Mouse (Mus musculus): Measurements from ENCODE around the gene Ext2.

Gene Ext2

DNA sequence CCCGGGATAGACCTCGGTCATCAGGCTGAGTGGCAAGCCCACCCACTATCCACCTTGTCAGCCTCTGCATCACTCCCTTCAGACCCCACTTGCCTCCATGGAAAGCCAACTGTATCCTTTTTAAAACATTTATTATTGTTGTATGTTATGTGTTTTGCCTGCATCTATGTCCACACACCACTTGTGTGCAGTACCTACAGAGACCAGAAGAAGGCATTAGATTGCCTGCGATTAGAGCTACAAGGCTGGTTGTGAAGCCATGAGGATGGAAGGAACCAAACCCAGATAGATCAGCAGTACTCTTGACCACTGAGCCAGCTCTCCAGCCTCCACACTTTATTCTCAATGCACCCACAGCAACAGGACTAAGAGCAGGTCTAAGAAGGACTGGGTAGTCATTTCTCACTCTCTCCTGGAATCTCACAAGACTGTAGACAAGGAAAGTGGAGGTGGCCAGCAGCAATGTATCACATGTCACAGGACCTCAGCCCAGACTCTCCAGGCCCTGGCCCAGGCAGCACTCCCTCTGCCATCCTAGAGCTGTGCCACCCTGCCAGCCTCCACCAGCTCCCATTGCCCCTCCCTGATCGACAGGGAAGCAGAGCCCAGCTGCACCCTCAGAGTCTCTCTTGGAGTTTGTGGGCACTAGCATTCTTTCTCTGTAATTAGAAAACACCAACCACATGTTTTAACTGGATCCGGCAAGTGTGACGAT lies 15.7 kb downstream of the Ext2 start:
- no peak for DNase-seq (ENCODE audit: low read depth, low spot score)

DNA sequence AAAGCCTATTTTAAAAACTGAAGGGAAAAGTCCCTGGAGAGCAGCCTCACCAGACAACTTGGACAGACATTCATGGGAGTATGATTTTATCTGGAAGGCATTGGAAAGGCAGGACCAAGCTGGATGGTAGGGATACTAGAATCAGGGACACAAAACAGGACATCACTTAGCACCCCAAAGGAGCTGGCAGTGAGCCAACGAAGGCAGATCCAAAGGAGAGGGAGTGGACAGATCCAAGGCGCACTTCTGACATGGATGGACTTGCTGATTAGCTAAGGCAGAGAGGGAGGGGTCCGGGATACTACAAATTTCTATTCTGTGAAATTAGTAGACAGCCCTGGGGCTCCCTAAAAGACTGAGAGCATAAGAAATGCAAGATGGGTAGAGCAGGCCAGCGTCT lies 16.8 kb downstream of the Ext2 start:
- DNase-seq (ENCODE audit: low read depth, low spot score) = no peak

DNA sequence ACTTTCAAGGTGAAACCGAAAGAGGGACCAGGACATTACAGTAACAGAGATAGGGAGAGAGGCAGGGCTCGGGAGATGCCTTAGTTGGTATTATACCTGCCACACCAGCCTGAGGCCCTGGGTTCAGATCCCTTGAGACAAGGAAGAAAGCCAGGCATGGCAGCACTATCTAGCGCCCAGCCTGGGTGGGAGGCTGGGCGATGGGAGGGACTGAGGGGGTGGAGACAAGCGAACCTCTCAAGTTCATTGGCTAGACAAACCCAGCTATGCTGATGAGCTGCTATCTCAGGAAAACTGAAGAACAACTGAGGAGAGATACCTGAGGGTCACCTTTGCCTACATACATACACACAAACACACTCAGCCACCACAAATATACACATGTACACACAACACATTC lies 17.3 kb downstream of the Ext2 start:
- DNase-seq (ENCODE audit: low read depth, low spot score) = no peak

DNA sequence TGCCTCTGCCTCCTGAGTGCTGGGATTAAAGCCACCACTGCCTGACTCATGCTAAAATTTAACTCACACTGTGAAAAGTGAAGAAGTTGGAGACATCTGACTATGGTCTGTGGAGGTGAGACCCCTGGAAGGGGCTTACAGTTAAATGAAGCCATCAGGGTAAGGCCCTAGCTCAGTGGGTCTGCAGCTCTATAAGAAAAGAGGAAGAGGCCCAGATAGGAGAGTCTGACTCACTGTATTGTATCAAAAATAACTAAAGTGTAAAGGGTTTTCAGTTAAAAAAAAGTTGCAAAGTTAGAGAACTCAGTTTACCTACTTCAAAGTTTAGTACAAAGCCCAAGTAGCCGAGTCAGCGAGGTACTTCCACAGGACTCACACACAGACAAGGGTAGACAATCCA lies 19.4 kb downstream of the Ext2 start:
- DNase-seq (ENCODE audit: low read depth, low spot score) = no peak

DNA sequence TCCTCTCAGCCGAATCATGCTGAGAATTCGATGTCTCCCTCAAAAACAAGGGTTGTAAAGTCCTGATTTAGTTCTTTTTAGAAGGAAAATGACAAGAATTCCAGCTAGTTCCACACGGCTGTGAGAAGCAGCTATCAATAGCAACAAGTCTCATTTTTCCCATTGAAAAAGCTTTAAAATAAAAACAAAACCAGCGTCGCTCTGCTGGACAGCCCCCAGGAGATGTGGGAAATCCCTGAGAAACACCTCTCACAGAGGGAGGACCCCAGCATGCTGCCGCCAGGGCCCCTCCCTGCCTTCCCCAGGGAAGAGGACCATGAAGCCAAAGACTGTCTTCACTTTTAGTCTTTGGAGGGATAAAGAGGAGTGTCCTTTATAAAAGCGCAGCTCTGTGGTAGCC lies 21.3 kb downstream of the Ext2 start:
- DNase-seq (ENCODE audit: low read depth, low spot score) = no peak

DNA sequence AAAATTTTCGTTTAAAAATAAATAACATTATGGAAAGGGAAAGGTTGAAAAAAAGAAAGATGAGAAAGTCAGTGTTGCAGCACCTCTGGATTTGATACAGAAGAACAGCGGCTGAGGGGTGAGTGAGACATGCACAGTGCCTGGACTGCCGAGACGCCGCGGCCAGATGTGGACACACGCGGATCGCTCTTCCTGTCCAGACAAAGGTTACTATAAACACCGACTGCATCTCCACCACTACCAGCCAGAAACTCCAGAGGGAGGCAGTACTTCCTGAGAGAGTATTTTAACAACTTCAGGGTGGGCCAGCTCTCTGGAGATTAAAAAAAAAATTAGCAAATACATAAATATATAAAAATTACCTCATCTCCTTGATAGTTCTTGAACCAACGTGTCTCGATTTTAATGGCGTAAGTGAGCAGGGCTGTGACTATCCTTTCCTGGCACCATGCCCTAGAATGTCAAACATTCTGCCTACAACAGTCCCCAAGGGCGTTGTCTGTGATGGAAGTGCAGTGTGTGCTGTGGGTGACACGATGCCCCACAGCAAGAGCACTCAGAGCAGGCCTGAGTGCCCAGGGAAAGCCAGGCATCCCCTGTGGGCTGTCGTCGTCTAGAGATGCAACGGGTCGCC lies 25.1 kb downstream of the Ext2 start:
- no peak for DNase-seq (ENCODE audit: low read depth, low spot score)

DNA sequence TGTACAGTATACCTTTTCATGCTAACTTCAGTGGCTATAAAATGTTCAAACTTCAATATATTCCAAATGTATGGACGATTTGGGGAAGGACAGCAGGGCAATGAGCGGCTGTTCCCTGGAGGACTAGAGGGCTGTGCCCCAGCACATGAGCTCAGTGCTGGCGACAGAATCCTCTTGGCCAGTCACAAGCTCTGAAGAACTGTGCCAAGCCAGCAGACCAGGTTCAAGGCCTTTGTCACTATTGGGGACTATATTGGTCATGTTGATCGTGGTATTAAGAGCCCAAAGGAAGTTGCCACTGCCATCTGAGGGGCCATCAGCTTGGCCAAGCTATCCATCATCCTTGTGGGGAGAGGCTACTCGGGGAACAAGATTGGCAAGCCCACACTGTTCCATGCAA lies 28.0 kb downstream of the Ext2 start:
- DNase-seq (ENCODE audit: low read depth, low spot score) = no peak

DNA sequence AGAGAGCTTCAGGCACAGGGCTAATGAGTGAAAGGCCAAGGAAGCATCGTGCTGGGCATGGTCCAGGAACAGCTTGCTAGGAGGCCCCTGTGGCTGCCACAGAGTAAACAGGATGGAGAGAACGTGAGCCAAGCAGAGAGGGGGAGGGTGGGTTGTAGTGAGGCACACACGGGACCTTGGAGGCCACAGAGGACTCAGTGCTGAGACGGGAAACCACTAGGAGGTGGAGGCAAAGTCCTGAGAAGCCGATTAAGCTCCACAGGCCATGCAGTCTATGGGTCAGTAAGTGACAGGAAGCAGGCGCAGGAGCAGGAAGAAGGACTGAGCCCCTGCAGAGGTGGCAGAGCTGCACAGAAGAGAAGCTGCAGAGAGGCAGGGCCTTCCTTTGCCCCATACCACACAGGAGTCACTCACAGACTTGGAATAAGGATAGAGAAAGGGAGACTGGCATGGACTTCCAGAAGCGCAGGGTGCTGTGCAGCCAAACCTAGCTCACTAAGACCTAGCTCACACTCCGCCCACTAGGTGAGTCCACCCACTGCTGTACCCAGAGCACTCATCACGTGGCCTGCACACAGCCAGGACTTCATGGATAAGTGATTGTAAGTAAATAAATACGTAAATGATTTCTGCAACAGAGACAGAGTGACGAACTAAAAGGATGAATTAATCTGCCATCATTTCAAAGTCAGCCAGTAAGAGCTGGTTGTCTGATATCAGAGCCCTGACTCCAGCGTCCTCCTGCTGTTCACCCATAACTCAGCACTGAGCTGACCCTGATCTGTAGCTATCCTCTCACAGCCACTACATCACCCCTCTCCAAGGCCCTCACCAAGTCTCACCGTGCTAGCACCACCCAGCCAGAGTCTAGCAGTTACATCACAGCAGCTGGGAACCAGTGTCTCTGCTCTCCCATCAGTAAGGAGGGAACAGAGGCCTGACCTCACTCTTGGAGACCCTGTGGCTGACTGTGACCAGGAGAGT lies 30.6 kb downstream of the Ext2 start:
- no peak for DNase-seq (ENCODE audit: low read depth, low spot score)

DNA sequence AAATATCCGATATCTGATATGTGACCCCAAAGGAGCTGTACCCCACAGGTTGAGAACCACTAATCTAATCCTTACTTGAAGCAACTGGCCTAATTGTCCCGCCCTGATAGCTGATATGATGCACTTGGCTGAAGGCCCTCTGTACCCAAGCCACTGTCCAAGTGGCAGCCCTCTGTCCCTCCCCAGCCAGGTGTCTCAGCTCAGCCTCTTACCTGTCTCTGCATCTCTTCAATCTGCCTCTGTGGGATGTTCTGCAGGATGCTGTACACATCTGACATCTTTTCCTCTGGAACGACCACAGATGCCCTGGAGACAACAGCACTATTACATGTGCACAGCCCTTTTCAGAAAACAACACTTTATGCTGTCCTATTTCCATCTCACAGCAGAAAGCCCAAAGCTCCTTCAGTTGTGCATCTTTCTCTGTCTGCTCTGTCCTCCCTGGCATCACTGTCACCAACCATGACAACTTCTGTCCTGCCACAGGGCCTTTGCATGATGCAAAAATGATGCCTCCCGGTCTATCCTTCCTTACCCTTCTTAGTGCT lies 31.5 kb downstream of the Ext2 start:
- DNase-seq (ENCODE audit: low read depth, low spot score) = no peak

DNA sequence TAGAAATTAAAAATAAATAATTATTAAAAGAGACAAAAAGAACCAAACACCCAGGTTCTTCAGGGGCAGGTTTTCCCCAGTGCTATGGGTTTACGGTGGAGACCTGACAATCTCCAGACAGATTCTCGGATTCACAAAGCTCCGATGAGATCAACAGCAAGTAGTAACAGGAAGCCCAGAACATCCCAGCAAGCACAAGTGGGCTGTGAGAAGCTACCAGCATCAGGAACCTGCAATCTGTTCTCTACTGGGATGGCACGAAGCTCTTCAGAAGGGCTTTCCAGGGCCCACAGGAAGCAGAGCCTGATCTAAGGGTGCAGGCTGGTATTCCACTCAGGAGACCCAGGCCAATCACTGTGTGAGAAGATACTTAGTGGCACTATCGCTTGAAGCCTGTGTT lies 33.8 kb downstream of the Ext2 start:
- DNase-seq (ENCODE audit: low read depth, low spot score) = no peak

DNA sequence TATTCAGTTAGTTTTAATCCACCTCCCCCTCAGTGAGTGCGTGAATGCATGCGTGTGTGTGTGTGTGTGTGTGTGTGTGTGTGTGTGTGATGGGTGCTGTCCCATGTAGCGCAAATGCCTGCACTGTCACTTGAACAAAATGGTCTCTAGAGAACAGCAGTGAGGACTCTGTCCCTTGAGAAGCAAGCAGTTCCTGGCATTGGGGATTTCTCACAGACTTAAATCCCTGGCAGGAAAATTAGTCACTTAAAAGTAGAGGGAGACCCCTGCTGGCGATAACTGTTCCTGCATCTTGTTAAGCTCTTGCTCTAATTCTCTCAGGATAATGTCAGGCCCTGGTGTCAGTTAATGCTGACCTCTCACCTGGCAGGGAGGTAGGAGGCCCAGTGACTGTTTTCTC lies 36.2 kb downstream of the Ext2 start:
- peak; percentile 72 for DNase-seq (ENCODE audit: low read depth, low spot score)

DNA sequence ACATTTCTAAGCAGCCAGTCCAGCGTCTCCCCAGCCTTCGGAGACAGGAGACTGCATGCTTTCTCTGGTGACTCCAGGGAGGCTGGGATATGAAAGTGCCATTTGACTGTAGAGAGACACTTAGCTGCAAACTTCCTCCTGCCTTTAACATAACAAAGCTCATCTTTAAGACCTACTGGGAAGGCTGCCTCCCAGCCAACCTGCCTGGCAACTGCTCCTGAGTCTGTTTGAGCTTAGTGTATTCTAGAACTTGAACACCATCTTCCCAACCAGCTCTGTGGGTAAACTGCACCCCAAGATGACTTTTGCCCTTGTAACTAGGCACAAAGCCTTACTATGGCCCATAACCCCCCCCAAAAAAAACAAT lies 37.0 kb downstream of the Ext2 start:
- DNase-seq (ENCODE audit: low read depth, low spot score) = peak; percentile 79

DNA sequence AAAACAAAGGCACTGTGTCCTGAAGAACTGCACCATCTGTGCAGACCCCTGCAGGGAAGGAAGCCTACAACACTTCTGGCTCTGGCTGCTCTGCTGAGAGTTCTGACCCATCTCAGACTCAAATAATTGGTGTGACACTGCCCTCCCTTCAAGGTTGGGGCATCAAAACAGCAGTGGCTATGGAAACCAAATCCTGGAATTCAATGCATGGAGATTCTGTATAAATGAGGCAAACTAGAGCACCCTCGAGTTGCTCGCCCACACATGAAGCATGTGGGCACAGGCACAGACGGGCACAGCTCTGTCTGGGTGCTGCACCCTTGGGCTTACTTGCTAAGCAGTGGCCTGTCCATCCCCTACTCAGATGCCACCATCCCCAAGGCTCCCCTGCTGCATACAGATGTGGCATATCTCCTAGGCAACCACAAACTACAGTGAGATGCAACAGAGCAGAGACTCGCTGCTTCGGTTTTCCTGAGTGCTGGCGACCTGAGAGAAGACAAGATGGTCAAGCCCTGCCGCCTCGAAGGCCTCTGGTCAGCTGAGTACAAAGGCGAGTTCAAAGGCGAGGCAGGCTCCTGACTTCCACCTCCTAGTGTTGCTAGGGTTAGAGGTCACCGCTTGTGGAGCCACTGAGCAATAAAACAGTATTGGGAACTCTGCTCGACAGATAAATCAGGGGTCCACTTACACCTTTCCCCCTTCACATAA lies 37.5 kb downstream of the Ext2 start:
- peak; percentile 8 for DNase-seq (ENCODE audit: low read depth, low spot score)

DNA sequence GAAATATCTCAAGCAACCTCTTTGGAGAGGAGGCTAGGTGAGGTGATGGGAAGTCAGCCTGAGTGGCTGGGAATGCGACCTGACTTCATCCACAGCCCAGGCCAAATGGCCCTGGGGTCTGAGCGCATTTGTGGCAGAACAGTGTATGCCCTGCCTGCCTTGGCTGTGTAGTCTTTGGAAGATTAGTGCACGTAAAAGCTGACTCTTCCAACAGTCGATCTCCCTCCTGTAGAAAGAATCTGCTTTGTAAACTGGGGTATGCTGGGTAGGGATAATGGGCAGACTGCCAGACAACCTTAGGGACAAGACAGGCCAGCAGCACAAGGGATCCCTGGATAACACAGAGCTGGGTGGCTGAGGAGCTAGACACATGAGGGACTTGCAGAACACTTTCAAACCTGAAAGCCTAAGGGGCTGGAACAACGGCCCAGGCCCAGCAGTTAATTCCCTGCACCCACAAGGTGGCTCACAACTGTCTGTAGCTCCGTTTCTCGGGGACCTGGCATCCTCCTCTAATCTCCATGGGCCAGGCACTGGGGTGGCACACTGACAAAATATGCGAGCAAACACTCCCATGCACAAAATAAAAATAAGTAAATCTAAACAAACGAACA lies 38.3 kb downstream of the Ext2 start:
- no peak for DNase-seq (ENCODE audit: low read depth, low spot score)

DNA sequence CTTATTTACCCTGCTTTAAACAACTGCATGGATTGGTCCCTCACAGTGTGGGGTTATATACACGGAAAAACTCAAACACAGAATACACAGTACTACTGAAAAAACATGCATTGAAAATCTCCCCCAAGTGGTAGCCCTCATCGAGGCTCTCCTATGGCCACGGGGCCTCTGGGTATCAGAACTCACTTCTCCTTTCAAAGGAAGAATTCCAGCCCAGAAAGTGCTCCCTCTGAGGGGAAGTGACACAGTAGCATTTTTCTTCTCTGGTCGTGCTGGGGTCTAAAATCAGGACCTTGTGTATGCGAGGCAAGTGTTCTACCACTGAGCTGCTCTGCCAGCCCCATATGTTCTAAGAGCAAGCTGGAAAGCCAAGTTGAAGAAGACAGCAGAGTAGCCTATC lies 39.7 kb downstream of the Ext2 start:
- no peak for DNase-seq (ENCODE audit: low read depth, low spot score)

DNA sequence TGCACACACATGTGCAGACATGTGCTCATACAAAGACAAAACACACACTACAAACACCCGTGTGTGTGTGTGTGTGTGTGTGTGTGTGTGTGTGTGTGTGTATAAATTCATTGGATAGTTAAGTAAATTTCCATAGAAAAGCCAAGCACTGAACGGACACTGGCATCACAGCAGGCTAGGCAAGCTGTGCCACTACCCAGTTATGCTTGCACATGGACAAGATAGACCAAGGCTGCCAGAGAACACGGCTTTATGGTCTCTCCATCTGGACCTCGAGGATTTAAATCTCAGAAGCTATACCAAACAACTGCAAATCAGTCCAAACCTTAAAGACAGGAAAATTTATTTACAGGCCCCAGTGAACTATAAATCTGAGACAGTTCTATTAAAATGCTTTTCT lies 40.2 kb downstream of the Ext2 start:
- DNase-seq (ENCODE audit: low read depth, low spot score) = no peak

DNA sequence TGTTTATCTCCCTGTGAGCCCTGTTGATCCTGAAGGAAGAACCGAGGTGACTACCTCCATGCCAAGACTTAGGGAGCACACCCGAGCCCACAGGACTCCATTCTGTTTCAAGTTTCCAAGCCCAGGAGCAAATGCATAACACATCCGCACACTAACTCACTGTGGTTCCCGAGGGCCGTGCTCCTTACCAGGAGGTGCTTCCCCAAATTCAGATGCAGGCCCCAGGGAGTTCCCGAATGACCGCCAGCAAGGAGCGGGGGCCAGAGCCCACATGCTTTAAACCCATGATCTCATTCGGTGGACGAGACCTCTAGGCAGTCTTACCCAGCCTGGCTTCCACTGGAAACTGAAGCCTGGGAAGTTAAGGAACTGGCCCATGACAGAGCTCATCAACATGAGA lies 41.8 kb downstream of the Ext2 start:
- DNase-seq (ENCODE audit: low read depth, low spot score) = no peak

DNA sequence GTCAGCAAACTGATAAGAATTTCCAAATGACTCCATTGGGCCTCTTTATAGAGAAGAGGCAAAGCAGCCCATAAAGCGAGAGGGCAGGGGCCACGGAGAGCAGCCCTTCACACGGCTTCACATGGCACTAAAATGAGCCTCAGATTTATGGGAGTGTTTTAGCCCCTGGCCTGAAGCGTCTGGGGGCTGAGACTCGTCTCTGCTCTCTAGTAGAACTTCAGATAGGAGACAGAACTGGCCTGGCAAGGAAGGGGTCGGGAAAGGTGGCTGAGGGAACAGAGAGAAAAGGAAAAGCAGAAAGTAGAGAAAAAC lies 42.5 kb downstream of the Ext2 start:
- no peak for DNase-seq (ENCODE audit: low read depth, low spot score)

DNA sequence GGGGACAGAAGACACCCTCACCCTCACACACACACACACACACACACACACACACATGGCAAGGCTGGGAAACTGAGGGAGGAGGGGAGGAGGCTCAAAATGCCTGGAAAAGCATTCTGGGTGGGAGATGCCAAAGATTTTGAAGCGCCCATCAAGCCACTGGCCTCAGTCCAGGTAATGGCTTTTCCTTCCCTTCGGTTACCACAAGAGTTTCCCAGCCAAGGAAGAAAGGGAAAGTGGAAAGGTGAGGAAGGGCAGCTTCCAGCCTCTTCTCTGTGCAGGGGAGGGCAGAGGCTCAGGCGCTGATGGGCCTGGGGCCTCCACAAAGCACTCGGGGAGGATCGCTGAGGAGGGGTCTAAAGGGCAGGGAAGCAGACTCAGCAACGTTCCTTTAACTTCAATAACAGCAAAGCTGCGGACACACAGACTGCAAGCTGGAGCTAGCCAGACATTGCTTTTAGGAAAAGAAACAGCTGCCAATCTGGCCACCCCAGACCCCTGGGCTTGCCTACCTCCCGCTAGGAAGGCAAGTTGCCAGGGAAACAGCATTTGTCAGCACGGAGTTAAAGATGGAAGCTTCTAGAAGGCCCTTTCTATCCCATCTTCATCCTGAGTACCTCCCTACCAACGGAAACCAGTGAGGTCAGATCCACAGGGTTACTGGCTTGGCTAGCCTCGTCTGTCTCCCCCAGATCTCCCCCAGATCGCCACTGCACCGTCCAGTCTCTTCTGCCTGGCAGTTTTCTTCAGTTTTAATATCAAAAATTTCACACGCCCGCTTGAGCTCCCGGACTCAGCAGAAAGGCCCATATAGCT lies 43.1 kb downstream of the Ext2 start:
- no peak for DNase-seq (ENCODE audit: low read depth, low spot score)

DNA sequence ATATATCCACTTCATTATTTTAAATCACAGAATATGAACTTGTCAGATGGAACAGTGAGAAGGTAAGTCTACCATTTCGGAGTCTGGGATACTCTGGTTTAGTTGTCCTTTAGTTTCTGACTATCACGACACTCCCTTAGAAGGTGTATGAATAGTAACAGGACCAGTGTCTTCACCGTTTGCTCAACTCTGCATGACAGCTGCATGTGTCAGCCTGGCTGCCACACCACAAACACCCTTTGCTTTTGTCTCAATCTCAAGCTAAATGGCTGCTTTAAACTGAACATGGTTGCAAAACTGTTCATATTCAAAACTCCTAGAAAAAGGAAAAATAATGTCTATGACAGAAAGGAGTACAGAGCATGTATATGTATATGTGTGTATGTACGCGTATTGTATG lies 43.8 kb downstream of the Ext2 start:
- DNase-seq (ENCODE audit: low read depth, low spot score) = no peak

DNA sequence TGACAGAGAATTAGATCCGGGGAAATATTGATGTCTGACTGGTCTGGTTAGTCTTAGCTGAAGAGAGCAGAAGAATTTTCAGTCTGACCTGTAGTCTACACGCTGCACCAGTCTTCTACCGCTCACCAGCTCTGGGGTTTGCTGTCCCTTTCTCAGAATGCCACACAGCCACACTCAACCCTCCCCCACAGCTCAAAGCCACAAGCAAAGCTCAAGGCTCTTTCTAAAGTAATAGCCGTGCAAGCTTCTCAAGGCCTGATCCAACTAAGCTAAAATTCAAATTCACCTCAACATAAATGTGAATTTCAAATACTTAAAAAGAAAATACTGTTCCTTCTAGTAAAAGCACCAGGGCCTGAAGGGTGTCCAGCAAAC lies 45.3 kb downstream of the Ext2 start:
- DNase-seq (ENCODE audit: low read depth, low spot score) = no peak

Measured in ES-CJ7 (cell line).